Mouse (Mus musculus) cerebellum, adult 2 months (tissue): ENCODE measurements around the gene Adam1a.

Experiments used
- CTCF ChIP-seq: fragments of 200-500 bp; IDR thresholded peaks from 2 replicates; pipeline ENCODE4 v1.5.1; 2011; ENCODE audit warnings: low read depth, mild to moderate bottlenecking, control low read depth, low read length, moderate library complexity, borderline replicate concordance; ENCODE audit not compliant: insufficient read depth
- POLR2A ChIP-seq: fragments of 200-500 bp; IDR thresholded peaks from 2 replicates; pipeline ENCODE4 v1.6.1; 2011; ENCODE audit warnings: low read length, control low read depth, borderline replicate concordance; ENCODE audit not compliant: insufficient read depth

- TF ChIP-seq POLR2A (no peak), CTCF (no peak)
Observed at GRCm38 (mm10) chr5:121549196-121549595, 3.9 kb upstream of the Adam1a start.
